Mouse (Mus musculus) ovary, postnatal 14 days (tissue): Measurements from ENCODE around the gene Gm2012.
"Not testable (repeated sequence)": the region's sequence is repeated elsewhere in the genome, so short reads cannot be mapped to it uniquely, and the experiment has no call there.

Source experiments
- DNase-seq: peaks from one replicate; pipeline ENCODE4 v3.0.0; 2022; ENCODE audit warnings: low spot score

Gm2012 gene

GRCm38 (mm10) chrX:26231255-26231654 lies at the start of gene Gm2012:
Gene Gm2012 (minus strand): TSS chrX:26231355.
- not testable (repeated sequence) for DNase-seq

GRCm38 (mm10) chrX:26159146-26159545 lies 72.0 kb downstream of the Gm2012 start:
- not testable (repeated sequence) for DNase-seq
